9 mouse cellular contexts compared by ENCODE assay signal in genomic region chr5:120252551-120252950, GRCm38 (mm10).
DNase-seq lines count a peak whose midpoint lies in the region; ATAC-seq and TF ChIP-seq lines count a peak whose summit lies in the region.
"Had no signal": no experiment of that assay in that cellular context is flagged by ENCODE, and none has a peak within 500 bp of the region (broad histone marks: within the 10 kb centered on the region; RNA-seq: fewer than 3 reads in every experiment).

No protein-coding gene starts in this region.

- ATAC-seq in cerebellum, adult (ENCODE audit: insufficient number of reproducible peaks, low FRiP score, low TSS enrichment), result no peak
- no peak for ATAC-seq in heart, postnatal 0 days (ENCODE audit: insufficient read depth, low read depth)
- no peak for ATAC-seq in limb, embryonic 11.5 days (ENCODE audit: insufficient number of reproducible peaks, low FRiP score, low TSS enrichment, low read depth)
- peak; percentile 18; the same call in 1 of the 2 replicates for ATAC-seq in stomach, embryonic 14.5 days (ENCODE audit: insufficient number of reproducible peaks, insufficient read depth, low FRiP score, low read depth)

- H3K27me3 ChIP-seq in heart, postnatal 0 days (ENCODE audit: control insufficient read depth, insufficient read depth, low read length), result peaks cover 40% of the 10 kb centered on the region
- H3K27me3 ChIP-seq in limb, embryonic 11.5 days (ENCODE audit: control insufficient read depth, insufficient read depth, low read length), result peaks cover 23% of the 10 kb centered on the region
- peaks cover 8% of the 10 kb centered on the region; the same call in 1 of the 2 replicates for H3K27me3 ChIP-seq in stomach, embryonic 14.5 days (ENCODE audit: control insufficient read depth, insufficient read depth, low read length)

- peak; percentile 24 to 33 for DNase-seq in cerebellum, adult 18-20 months
- DNase-seq in brain, embryonic 14.5 days (ENCODE audit: low read depth), result peak; percentile 85
- DNase-seq in heart, postnatal 0 days (ENCODE audit: low spot score), result peak; percentile 58
- peak; percentile 50 for DNase-seq in limb, embryonic 11.5 days (ENCODE audit: low spot score)
- DNase-seq in right cerebral cortex, postnatal 14 days, result no peak
- no peak for DNase-seq in urinary bladder, adult 2 months (ENCODE audit: low spot score)

- H3K9ac ChIP-seq in heart, postnatal 0 days (replicated peaks; ENCODE audit: low read depth, low read length), result no peak overlapping the region
- no peak overlapping the region for H3K9ac ChIP-seq in limb, embryonic 11.5 days (ENCODE audit: low read length)
- no peak overlapping the region for H3K9ac ChIP-seq in stomach, embryonic 14.5 days (replicated peaks; ENCODE audit: low read depth, low read length)
- H3K9ac ChIP-seq: heart, embryonic 15.5 days had no signal

- H3K27ac ChIP-seq in heart, postnatal 0 days (ENCODE audit: low read depth), result no peak overlapping the region
- no peak overlapping the region for H3K27ac ChIP-seq in limb, embryonic 11.5 days (replicated peaks; ENCODE audit: low read depth, low read length)
- H3K27ac ChIP-seq in stomach, embryonic 14.5 days (ENCODE audit: low read length), result no peak overlapping the region
- H3K27ac ChIP-seq: heart, embryonic 15.5 days had no signal

- TF ChIP-seq POLR2A in brain, embryonic 14.5 days (IDR thresholded peaks at IDR 0.05; ENCODE audit: borderline replicate concordance, extremely low read depth, insufficient read depth, insufficient read length, poor library complexity, severe bottlenecking), result no peak

- H3K36me3 ChIP-seq in heart, postnatal 0 days (replicated peaks; ENCODE audit: control insufficient read depth, insufficient read depth, low read length), result no peaks in the 10 kb centered on the region
- H3K36me3 ChIP-seq in limb, embryonic 11.5 days (ENCODE audit: control insufficient read depth, insufficient read depth, low read length), result no peaks in the 10 kb centered on the region
- H3K36me3 ChIP-seq in stomach, embryonic 14.5 days (ENCODE audit: control insufficient read depth, insufficient read depth, low read length), result no peaks in the 10 kb centered on the region
- H3K36me3 ChIP-seq: heart, embryonic 15.5 days had no signal

- H3K4me1 ChIP-seq in heart, postnatal 0 days (ENCODE audit: control insufficient read depth, insufficient read depth), result no peaks in the 10 kb centered on the region
- H3K4me1 ChIP-seq in limb, embryonic 11.5 days (ENCODE audit: control insufficient read depth, insufficient read depth, low read length), result no peaks in the 10 kb centered on the region
- H3K4me1 ChIP-seq in stomach, embryonic 14.5 days (ENCODE audit: control insufficient read depth, insufficient read depth, low read length), result no peaks in the 10 kb centered on the region

- H3K4me2 ChIP-seq in heart, postnatal 0 days (ENCODE audit: low read depth, low read length), result no peak overlapping the region
- H3K4me2 ChIP-seq in limb, embryonic 11.5 days (ENCODE audit: low read depth, severe bottlenecking), result no peak overlapping the region
- no peak overlapping the region for H3K4me2 ChIP-seq in stomach, embryonic 14.5 days (replicated peaks; ENCODE audit: low read depth, low read length)

- no peaks in the 10 kb centered on the region for H3K9me3 ChIP-seq in heart, postnatal 0 days (replicated peaks; ENCODE audit: control insufficient read depth, low read length)
- H3K9me3 ChIP-seq in limb, embryonic 11.5 days (ENCODE audit: control insufficient read depth, low read length), result no peaks in the 10 kb centered on the region
- no peaks in the 10 kb centered on the region for H3K9me3 ChIP-seq in stomach, embryonic 14.5 days (ENCODE audit: control insufficient read depth, low read depth, low read length)
- H3K9me3 ChIP-seq: heart, embryonic 15.5 days had no signal

- no peak overlapping the region for H3K4me3 ChIP-seq in heart, postnatal 0 days (ENCODE audit: low read depth, low read length)
- no peak overlapping the region for H3K4me3 ChIP-seq in limb, embryonic 11.5 days (ENCODE audit: low read depth, low read length)
- no peak overlapping the region for H3K4me3 ChIP-seq in stomach, embryonic 14.5 days (ENCODE audit: low read depth, low read length)

- TF ChIP-seq EP300 in heart, postnatal 0 days (IDR thresholded peaks at IDR 0.05; ENCODE audit: low read depth), result no peak

- peak; percentile 68 for TF ChIP-seq CTCF in brain, embryonic 14.5 days (IDR thresholded peaks at IDR 0.05; ENCODE audit: borderline replicate concordance, extremely low read depth, insufficient read depth, insufficient read length)
- TF ChIP-seq CTCF in heart, postnatal 0 days (IDR thresholded peaks at IDR 0.05; ENCODE audit: low read depth), result peak; percentile 49

- 10% methylated on average over 8 of the region's 8 CpGs for WGBS in heart, postnatal 0 days
- WGBS in limb, embryonic 11.5 days, result 8% methylated on average over 8 of the region's 8 CpGs
- WGBS in stomach, embryonic 14.5 days, result 19% methylated on average over 8 of the region's 8 CpGs

Comparison
In these comparisons a context has a peak if more than half of its experiments do, and no peak if none do; other contexts are left out.
1. DNase-seq: peak in cerebellum, adult 18-20 months (2 of 2), brain, embryonic 14.5 days (single experiment), heart, postnatal 0 days (single experiment) and limb, embryonic 11.5 days (single experiment); none in right cerebral cortex, postnatal 14 days (single experiment) and urinary bladder, adult 2 months (single experiment).